Mouse (Mus musculus) spleen, adult 12 weeks (tissue): ENCODE results near the gene Acox3.

ENCODE experiments used
- DNase-seq: peaks from one replicate; pipeline ENCODE4 v3.0.0; 2022; ENCODE audit warnings: low spot score

Gene Acox3

GRCm38 (mm10) chr5:35611900-35612299 lies 29.1 kb downstream of the Acox3 start:
- no peak for DNase-seq

DNA sequence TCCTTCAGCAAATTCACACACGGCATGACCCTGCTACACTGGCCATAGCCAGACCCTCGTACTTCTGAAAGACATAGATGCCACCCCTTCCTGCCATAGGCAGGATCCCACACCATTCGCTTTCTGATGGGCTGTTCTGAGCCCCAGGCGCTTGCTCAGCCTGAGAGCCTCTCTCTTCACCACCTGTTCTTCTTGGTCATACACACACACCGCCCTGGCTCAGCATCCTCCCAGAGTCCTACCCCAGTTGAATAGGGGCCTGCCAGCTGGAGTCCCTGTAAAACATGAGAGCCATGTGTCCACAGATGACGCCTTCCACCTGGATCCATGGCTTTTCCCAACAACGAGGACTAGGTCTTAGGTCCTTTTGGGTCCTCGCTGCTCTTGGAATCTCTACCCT lies 29.9 kb downstream of the Acox3 start:
- DNase-seq: no peak

DNA sequence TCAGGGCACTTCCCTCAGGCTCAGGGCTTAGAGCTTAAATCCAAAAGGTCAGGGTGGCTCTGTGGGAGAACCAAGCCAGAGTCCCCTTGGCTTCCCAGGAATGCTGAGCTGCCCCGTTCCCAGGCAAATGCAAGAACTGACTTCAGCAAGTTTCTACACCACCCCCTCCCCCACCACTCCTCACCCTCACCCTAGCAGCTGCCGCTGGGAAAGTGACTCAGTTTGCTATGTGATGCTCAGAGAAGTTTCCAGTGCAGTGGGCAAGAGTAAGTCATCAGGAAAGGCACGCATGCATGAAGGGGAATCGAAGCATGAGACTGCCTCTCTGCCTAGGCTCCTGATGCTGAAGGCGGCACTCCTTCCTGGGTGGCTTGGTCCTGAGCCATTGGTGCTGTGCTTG lies 34.1 kb downstream of the Acox3 start:
- no peak for DNase-seq

GRCm38 (mm10) chr5:35621114-35621513 lies 38.3 kb downstream of the Acox3 start:
- DNase-seq: no peak

GRCm38 (mm10) chr5:35623831-35624230 lies 41.0 kb downstream of the Acox3 start:
- DNase-seq: no peak

- no peak for DNase-seq
Observed at GRCm38 (mm10) chr5:35624751-35625239, 42.0 kb downstream of the Acox3 start.

- no peak for DNase-seq
Observed at GRCm38 (mm10) chr5:35626408-35626807, 43.6 kb downstream of the Acox3 start.

- DNase-seq: no peak
Observed at GRCm38 (mm10) chr5:35627307-35627840, 44.5 kb downstream of the Acox3 start.

- DNase-seq: no peak
Observed at GRCm38 (mm10) chr5:35628685-35629084, 45.8 kb downstream of the Acox3 start.

DNA sequence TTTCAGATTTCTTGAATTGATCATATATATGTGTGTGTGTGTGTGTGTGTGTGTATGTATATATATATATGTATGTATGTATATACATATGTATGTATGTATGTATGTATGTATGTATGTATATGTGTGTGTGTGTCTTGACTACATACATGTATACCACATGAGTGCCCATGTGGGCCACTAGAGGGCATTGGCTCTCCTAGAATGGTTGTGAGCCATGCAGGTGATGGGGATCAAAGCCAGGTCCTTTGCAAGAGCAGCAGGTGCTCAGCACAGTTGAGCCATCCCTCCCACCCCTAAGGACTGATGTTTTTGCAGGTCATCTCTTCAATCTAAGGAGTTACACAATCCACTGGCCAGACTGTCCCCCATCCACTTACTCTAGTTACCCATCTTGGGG lies 46.5 kb downstream of the Acox3 start:
- DNase-seq: no peak

DNA sequence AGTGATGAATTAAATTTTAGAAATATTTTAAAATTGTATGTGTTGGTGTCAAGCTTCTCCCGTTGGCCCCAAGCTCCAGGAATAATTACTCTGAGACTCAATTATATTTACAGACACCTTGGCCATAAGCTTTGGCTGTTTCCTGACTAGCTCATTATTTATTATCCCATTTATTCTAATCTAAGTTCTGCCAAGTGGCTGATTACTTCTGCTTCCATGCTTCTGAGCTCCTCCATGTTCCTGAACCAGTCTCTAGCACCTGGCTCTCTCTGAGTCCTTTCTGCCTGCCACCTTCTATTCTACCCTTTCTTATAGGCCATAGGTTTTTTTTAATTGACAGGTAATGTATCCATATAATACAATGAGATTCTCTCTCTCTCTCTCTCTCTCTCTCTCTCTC lies 47.9 kb downstream of the Acox3 start:
- DNase-seq: no peak

- DNase-seq: no peak
Observed at GRCm38 (mm10) chr5:35631224-35631623, 48.4 kb downstream of the Acox3 start.

GRCm38 (mm10) chr5:35631755-35632154 lies 48.9 kb downstream of the Acox3 start:
- no peak for DNase-seq

DNA sequence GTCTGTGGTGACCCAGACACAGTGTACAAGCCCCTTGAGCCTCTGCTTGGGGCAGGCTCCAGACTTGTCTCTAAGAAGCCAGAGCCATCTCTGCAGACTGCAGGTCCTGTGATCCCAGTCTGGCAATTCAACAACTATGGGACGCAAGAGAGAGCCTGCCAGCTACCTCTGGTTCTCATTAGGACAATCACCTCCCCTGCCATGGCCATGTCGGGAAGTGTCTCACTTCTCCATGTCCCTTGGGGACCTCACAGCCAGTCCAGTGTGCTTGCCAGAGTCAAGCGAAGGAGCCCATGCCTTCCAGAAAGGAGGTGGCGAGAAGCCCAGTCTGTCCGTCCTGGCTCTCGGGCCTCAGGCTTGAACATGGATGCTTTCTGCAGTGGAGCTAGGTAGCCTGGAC lies 50.0 kb downstream of the Acox3 start:
- no peak for DNase-seq

DNA sequence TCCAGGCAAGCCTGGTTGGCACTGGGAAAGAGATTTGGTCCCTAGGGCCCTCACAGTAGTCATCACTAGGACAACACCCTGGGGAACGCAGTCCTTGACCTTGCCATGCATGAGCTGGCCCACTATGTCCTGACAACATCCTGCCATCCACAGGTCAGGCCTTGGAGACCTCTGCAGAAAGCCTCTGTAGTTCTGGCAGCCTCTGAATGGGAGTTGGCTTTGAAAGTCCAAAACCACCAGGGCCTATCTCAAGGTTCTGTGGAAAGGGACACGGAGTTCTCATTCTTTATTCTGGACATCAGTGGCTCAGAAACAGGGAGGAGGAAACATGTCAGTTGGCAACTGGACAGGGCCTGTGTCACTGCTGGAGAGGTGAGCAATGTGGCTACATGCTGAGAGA lies 53.2 kb downstream of the Acox3 start:
- DNase-seq: no peak

GRCm38 (mm10) chr5:35641961-35642584 lies 59.2 kb downstream of the Acox3 start:
- DNase-seq: no peak

GRCm38 (mm10) chr5:35643401-35644048 lies 60.7 kb downstream of the Acox3 start:
- DNase-seq: no peak

DNA sequence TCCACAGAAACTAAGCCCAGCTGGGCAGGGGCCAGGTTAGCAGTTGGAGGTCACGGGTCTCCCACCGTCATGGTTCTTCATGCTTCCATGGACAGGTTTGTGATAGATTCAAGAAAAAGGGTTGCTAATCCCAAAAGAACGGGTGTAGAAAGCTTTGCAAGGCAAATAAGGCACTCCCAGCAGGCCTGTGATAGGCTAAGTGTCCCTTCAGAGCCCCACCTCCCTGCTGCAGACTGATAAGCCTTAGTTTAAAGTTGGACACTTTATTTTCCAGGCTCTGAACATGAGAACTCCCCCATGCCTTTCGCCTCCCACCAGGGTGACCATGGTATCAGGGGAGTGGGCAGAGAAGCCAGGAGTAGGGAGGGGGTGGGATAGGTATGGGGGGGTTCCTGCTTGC lies 61.2 kb downstream of the Acox3 start:
- no peak for DNase-seq

DNA sequence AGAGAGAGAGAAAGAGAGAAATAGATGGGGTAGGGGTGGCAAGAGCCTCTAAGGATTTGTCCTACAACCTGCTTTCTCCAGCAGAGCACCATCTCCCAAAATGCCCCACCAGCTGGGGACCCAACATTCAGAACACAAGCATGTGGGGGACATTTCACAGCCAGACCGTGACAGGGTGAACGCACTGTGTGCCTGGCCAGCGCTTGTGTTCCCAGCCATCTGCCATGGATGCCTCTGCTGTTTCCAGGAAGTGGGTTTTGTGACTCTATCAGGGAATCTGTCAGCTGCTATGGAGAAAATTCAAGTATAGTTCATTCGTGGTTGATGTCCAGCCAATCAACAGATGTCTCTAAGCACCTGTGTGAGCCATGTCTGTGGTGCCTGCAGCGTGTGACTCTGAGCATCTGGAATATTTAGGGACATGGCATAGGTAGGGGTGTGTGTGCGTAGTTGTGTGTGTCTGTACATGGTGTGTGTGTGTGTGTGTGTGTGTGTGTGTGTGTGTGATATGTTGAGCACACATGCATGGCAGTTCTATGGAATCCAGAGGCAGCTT lies 63.2 kb downstream of the Acox3 start:
- no peak for DNase-seq

DNA sequence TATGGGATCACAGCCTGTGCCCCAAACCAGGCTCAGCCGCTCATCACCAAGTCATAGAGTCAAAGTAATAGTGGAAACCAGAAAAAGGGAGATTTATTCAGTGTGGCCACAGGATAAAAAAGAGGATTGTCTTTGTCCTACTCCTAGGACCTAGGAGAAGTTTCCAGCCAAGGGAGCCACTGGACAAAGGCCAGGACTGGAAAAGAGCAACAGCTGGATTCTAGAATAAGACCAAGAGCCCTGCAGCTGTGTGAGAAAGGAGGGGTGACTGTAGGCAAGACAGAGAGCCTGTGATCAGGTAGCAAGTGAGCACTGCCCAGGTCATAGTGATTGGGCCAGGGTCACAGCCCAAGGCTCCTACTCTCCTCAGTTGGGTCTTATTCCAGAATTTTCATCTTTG lies 64.1 kb downstream of the Acox3 start:
- no peak for DNase-seq

DNA sequence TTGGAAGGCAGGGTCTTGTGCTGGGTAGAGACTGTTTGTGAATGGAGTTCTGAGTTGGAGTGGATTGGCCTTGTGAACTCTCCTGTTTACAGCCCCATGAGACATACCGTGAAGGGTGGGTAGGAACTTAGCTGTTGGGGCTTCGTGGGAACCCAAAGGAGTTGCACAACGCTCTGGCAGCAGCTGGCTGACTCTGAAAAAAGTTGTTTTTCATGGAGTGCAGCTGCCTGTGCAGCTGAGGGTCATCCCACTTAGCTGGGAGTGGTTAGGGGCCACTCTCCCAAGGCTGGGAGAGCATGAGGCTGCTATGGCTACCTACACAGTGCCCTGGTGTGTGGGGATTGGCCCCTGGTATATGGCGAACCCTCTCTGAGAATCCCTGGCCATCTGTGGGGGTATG lies 64.7 kb downstream of the Acox3 start:
- DNase-seq: no peak

DNA sequence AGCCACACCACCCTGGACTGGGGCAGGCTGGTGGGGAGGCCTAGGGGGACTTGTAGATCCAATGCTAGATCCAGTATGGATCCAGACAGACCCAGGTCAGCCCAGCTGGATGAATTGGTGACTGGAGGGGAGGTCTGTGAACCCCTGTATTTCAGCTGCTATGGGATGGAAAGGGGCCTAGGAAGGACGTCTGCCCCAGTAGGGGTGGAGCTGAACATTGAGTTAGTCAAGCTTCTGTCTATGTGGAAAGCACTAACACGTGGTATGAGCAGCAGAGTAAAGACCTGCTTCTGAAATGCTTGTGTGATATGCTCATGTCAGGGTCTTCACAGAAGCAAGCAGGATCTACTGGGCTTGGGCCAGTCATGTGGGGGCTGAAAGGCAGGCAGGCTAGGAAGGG lies 65.4 kb downstream of the Acox3 start:
- DNase-seq: no peak

GRCm38 (mm10) chr5:35652319-35652718 lies 69.5 kb downstream of the Acox3 start:
- DNase-seq: no peak
